Mouse (Mus musculus): ENCODE measurements around the gene Tln1. TPM values are rescaled to one million over a fixed set of nuclear protein-coding genes. Genes with fewer than 3 reads are reported as not detected.
A peak's percentile ranks its signal among the peaks of the same experiment; 100 is the strongest.

The Tln1 gene
- total and polyA plus RNA-seq, 2 experiments: 38.6 to 42.8 TPM

GRCm38 (mm10) chr4:43513300-43513699 lies 49.2 kb downstream of the Tln1 start:
- Histone ChIP-seq H3K4me1 (ENCODE audit: control insufficient read depth, insufficient read depth, low read length) (no peaks in the 10 kb centered on the region; the same call in 1 of the 2 replicates), H3K27ac (replicated peaks; ENCODE audit: insufficient read depth, low read depth, low read length) (no peak overlapping the region), H3K9ac (ENCODE audit: low read depth, low read length) (no peak overlapping the region), H3K27me3 (ENCODE audit: control insufficient read depth, insufficient read depth, low read length) (no peaks in the 10 kb centered on the region), H3K4me3 (ENCODE audit: insufficient read depth, low read depth, low read length) (no peak overlapping the region), H3K79me2 (ENCODE audit: control insufficient read depth, insufficient read depth, low read length) (no peaks in the 10 kb centered on the region), H3K36me3 (ENCODE audit: control insufficient read depth, insufficient read depth, low read length) (no peaks in the 10 kb centered on the region)
- TF ChIP-seq CTCF (IDR thresholded peaks at IDR 0.05; ENCODE audit: low read depth, low read length) (no peak), POLR2A (IDR thresholded peaks at IDR 0.05; ENCODE audit: extremely low read depth, insufficient read depth, low read length) (no peak)
- DNase-seq (ENCODE audit: extremely low read depth, low read depth, low spot score): no peak
- 90% methylated on average over 4 of the region's 4 CpGs for WGBS

- no peak overlapping the region for H3K27ac ChIP-seq (replicated peaks; ENCODE audit: insufficient read depth, low read depth, low read length)
- no peak for DNase-seq (ENCODE audit: extremely low read depth, low read depth, low spot score)
- H3K79me2 ChIP-seq (ENCODE audit: control insufficient read depth, insufficient read depth, low read length): no peaks in the 10 kb centered on the region
- no peak for TF ChIP-seq CTCF (IDR thresholded peaks at IDR 0.05; ENCODE audit: low read depth, low read length)
- no peak for TF ChIP-seq POLR2A (IDR thresholded peaks at IDR 0.05; ENCODE audit: extremely low read depth, insufficient read depth, low read length)
- no peaks in the 10 kb centered on the region; the same call in 1 of the 2 replicates for H3K4me1 ChIP-seq (ENCODE audit: control insufficient read depth, insufficient read depth, low read length)
- no peak overlapping the region for H3K9ac ChIP-seq (ENCODE audit: low read depth, low read length)
- H3K4me3 ChIP-seq (ENCODE audit: insufficient read depth, low read depth, low read length): no peak overlapping the region
- WGBS: 81% methylated on average over 7 of the region's 7 CpGs
- no peaks in the 10 kb centered on the region for H3K27me3 ChIP-seq (ENCODE audit: control insufficient read depth, insufficient read depth, low read length)
- H3K36me3 ChIP-seq (ENCODE audit: control insufficient read depth, insufficient read depth, low read length): no peaks in the 10 kb centered on the region
Measured at GRCm38 (mm10) chr4:43512653-43513052, 49.8 kb downstream of the Tln1 start.

- H3K4me3 ChIP-seq (ENCODE audit: insufficient read depth, low read depth, low read length): no peak overlapping the region
- DNase-seq (ENCODE audit: extremely low read depth, low read depth, low spot score): no peak
- H3K79me2 ChIP-seq (ENCODE audit: control insufficient read depth, insufficient read depth, low read length): no peaks in the 10 kb centered on the region
- no peak overlapping the region for H3K27ac ChIP-seq (replicated peaks; ENCODE audit: insufficient read depth, low read depth, low read length)
- no peak for TF ChIP-seq POLR2A (IDR thresholded peaks at IDR 0.05; ENCODE audit: extremely low read depth, insufficient read depth, low read length)
- no peak for TF ChIP-seq CTCF (IDR thresholded peaks at IDR 0.05; ENCODE audit: low read depth, low read length)
- H3K9ac ChIP-seq (ENCODE audit: low read depth, low read length): no peak overlapping the region
- no peaks in the 10 kb centered on the region; the same call in 1 of the 2 replicates for H3K4me1 ChIP-seq (ENCODE audit: control insufficient read depth, insufficient read depth, low read length)
- WGBS: 71% methylated on average over 19 of the region's 19 CpGs
- no peaks in the 10 kb centered on the region for H3K27me3 ChIP-seq (ENCODE audit: control insufficient read depth, insufficient read depth, low read length)
- no peaks in the 10 kb centered on the region for H3K36me3 ChIP-seq (ENCODE audit: control insufficient read depth, insufficient read depth, low read length)
Measured at GRCm38 (mm10) chr4:43511675-43512454, 50.6 kb downstream of the Tln1 start.

DNA sequence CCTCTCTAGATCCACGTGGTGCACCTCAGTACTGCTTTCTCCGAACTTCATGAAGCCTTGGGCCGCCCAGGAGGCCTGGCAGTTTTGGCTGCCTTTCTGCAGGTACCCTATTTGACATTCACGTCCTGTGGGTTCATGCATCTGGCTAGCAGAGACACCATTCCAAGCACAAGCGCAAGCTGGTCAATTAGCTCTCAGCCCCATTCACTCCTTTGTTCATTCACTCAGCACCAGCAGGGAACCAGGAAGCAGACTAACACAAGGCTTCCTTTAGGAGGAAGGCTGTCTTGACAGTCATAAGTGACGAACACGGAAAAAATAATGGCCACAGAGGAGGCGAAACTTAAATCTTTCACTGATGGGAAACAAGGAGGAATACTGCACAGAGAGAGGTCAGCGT lies 53.4 kb downstream of the Tln1 start:
- Histone ChIP-seq H3K4me1 (ENCODE audit: control insufficient read depth, insufficient read depth, low read length) (no peaks in the 10 kb centered on the region; the same call in 1 of the 2 replicates), H3K27ac (replicated peaks; ENCODE audit: insufficient read depth, low read depth, low read length) (no peak overlapping the region), H3K27me3 (ENCODE audit: control insufficient read depth, insufficient read depth, low read length) (no peaks in the 10 kb centered on the region), H3K79me2 (ENCODE audit: control insufficient read depth, insufficient read depth, low read length) (no peaks in the 10 kb centered on the region), H3K9ac (ENCODE audit: low read depth, low read length) (no peak overlapping the region), H3K4me3 (ENCODE audit: insufficient read depth, low read depth, low read length) (no peak overlapping the region), H3K36me3 (ENCODE audit: control insufficient read depth, insufficient read depth, low read length) (no peaks in the 10 kb centered on the region)
- TF ChIP-seq CTCF (IDR thresholded peaks at IDR 0.05; ENCODE audit: low read depth, low read length) (no peak), POLR2A (IDR thresholded peaks at IDR 0.05; ENCODE audit: extremely low read depth, insufficient read depth, low read length) (no peak)
- 75% methylated on average over 9 of the region's 9 CpGs for WGBS
- no peak for DNase-seq (ENCODE audit: extremely low read depth, low read depth, low spot score)

DNA sequence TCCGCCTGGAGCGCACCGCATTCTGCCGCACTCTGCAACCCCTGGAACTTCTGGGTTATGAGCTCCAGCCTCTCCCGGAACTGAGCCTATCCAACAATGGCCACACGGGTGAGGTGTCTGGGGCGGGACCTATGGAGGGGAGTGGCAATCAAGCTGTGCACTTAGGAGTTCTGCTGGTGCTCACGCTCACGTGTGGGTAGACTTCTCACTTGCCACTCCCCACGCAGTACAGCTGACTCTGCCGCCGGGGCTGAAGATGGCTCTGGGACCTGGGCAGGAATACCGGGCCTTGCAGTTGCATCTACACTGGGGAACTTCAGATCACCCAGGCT lies 53.9 kb downstream of the Tln1 start:
- WGBS: 10% methylated on average over 13 of the region's 13 CpGs
- Histone ChIP-seq H3K4me3 (ENCODE audit: insufficient read depth, low read depth, low read length) (peak overlapping the region; percentile 61), H3K79me2 (ENCODE audit: control insufficient read depth, insufficient read depth, low read length) (no peaks in the 10 kb centered on the region), H3K27me3 (ENCODE audit: control insufficient read depth, insufficient read depth, low read length) (no peaks in the 10 kb centered on the region), H3K27ac (replicated peaks; ENCODE audit: insufficient read depth, low read depth, low read length) (no peak overlapping the region), H3K36me3 (ENCODE audit: control insufficient read depth, insufficient read depth, low read length) (no peaks in the 10 kb centered on the region), H3K4me1 (ENCODE audit: control insufficient read depth, insufficient read depth, low read length) (no peaks in the 10 kb centered on the region; the same call in 1 of the 2 replicates), H3K9ac (ENCODE audit: low read depth, low read length) (peak overlapping the region; percentile 63)
- peak; percentile 70 for DNase-seq (ENCODE audit: extremely low read depth, low read depth, low spot score)
- TF ChIP-seq POLR2A (IDR thresholded peaks at IDR 0.05; ENCODE audit: extremely low read depth, insufficient read depth, low read length): no peak
- no peak for TF ChIP-seq CTCF (IDR thresholded peaks at IDR 0.05; ENCODE audit: low read depth, low read length)
